Mouse (Mus musculus) heart, embryonic 14.5 days (tissue): ENCODE data around the gene Gm4952. TPM values are rescaled to one million over a fixed set of nuclear protein-coding genes. Genes with fewer than 3 reads are reported as not detected.

ENCODE experiments used
- ATAC-seq: fragments of 200-750 bp; cut with Nextera tagmentation; 2 replicates; pipeline ENCODE4 v1.8.0; 2017; ENCODE audit warnings: low read depth, moderate TSS enrichment; ENCODE audit not compliant: insufficient number of reproducible peaks, insufficient read depth, low FRiP score
- H3K27ac ChIP-seq, 2 experiments: fragments of 200-500 bp in 1 of 2; fragments of 300-500 bp in 1 of 2; sonication (generic) in 1 of 2; replicated peaks in 1 of 2; 2 replicates each; pipeline ENCODE4 v1.5.1; 2012 to 2014; ENCODE audit warnings: low read depth in 2 of 2, low read length in 2 of 2, control low read depth in 1 of 2, mild to moderate bottlenecking in 1 of 2, mixed read lengths in 1 of 2; ENCODE audit not compliant: control insufficient read depth in 1 of 2, insufficient read depth in 1 of 2
- H3K27me3 ChIP-seq: fragments of 300-500 bp; sonication (generic); 2 replicates; pipeline ENCODE4 v1.6.1; 2014; ENCODE audit warnings: mild to moderate bottlenecking, low read length, control low read depth; ENCODE audit not compliant: control insufficient read depth, insufficient read depth
- H3K36me3 ChIP-seq: fragments of 300-500 bp; sonication (generic); 2 replicates; pipeline ENCODE4 v1.6.1; 2014; ENCODE audit warnings: mild to moderate bottlenecking, control low read depth, low read length, mixed read lengths; ENCODE audit not compliant: control insufficient read depth, insufficient read depth
- H3K4me1 ChIP-seq, 2 experiments: fragments of 200-500 bp in 1 of 2; fragments of 300-500 bp in 1 of 2; sonication (generic) in 1 of 2; 2 replicates each; pipeline ENCODE4 v1.6.1; 2012 to 2014; ENCODE audit warnings: low read length in 2 of 2, control low read depth in 1 of 2, mixed read lengths in 1 of 2; ENCODE audit not compliant: control insufficient read depth in 2 of 2, insufficient read depth in 2 of 2
- H3K4me2 ChIP-seq: fragments of 300-500 bp; sonication (generic); 2 replicates; pipeline ENCODE4 v1.6.1; 2014; ENCODE audit warnings: mild to moderate bottlenecking, low read length
- H3K4me3 ChIP-seq, 2 experiments: fragments of 200-500 bp in 1 of 2; fragments of 300-500 bp in 1 of 2; sonication (generic) in 1 of 2; 2 replicates each; pipeline ENCODE4 v1.5.1; 2012 to 2014; ENCODE audit warnings: low read length in 2 of 2, mild to moderate bottlenecking in 2 of 2, control low read depth in 1 of 2, low read depth in 1 of 2, moderate library complexity in 1 of 2; ENCODE audit not compliant: control insufficient read depth in 1 of 2, insufficient read depth in 1 of 2
- H3K9ac ChIP-seq: fragments of 300-500 bp; sonication (generic); 2 replicates; pipeline ENCODE4 v1.6.1; 2014; ENCODE audit warnings: mild to moderate bottlenecking, low read length
- H3K9me3 ChIP-seq: fragments of 300-500 bp; sonication (generic); 2 replicates; pipeline ENCODE4 v1.6.1; 2016; ENCODE audit warnings: low read length, control low read depth; ENCODE audit not compliant: control insufficient read depth
- WGBS: fragments of 180-500 bp; shearing (Covaris S2); extraction: QIAGEN DNeasy Blood & Tissue Kit; methylation state at CpG from one replicate; pipeline ENCODE4 v1.1.7; 2014; 5-methylcytosine and 5-hydroxymethylcytosine counted together
- polyA plus RNA-seq: library from polyadenylated mRNA; unstranded; fragments of >200 nt; fragmentation: Nextera tagmentation; extraction: Ambion mirVana; gene quantifications from 2 replicates; pipeline ENCODE4 v1.2.1, GENCODE M21; 2014

Gene Gm4952
- polyA plus RNA-seq: not detected in 2 replicates

DNA sequence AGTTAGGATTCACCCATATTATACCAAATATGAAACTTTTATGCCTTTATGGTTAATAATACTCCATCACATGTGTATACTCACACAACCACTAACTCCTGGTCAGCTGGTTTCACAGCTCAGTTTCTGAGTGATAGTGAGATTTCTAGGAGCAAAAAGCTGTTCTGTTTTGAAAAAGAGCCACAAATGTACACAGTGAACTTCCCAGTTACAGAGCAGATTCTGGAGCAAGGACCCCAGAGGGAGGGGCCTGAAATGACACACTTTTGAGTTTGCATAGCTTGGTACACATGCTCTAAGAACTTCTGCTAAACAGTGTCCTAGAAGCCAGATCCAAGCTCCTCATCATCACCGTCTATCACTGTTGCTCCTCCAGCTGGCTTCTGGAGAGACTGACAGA is at the start of gene Gm4952:
TSS of gene Gm4952 (plus strand) at position 301 of the 400 bp plus-strand sequence.
- 47% methylated on average over 1 of the region's 1 CpGs for WGBS
- no peak for ATAC-seq
- H3K4me3 ChIP-seq: no peak within 1 kb of the TSS

DNA sequence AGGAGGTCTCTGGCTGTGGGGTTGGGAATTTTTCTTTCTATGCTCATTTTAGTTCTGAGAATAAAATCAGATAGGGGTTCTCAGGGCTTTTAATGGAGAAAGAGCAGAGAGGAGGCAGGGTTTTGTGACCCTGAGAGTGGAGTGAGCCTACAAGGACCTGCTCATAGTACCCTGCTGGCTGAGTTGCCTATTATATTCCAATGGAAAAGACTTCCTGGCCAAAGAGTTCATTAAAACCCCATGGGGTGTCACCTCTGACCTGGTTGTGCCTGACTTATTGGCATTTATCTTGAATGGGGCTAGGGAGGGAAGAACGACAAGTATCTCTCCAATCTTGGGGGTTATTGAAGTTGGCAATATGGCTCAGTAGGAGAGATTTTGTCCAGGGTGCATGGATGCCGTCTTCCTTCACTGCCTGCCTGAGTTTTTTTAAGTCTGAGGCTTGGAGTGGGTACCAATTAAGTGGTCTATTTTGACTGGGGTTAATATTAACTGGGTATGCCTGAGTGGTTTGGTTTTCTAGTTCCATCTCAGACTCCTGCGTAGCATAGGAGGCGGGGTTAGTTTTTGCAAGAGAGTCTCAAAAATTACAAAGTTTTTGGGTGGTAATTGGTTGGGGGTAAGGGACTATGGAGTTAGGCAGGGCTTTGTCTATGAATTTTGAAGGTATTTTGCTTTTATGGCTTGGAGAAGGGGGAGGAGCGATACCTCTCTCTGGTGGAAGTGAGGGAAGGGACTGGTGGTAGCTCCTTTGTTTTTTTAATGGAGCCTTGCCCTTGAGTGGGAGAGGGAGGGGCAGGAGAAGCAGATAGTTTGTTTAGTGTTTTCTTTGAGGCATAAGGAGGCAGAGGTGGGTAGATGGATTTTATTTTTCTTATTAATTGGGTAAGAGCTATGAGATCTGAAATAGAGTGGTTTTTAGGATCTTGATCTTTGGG is 49.5 kb upstream of the Gm4952 start:
- no peak overlapping the region for H3K4me2 ChIP-seq
- no peak overlapping the region for H3K4me3 ChIP-seq
- H3K36me3 ChIP-seq: no peaks in the 10 kb centered on the region
- H3K9ac ChIP-seq: no peak overlapping the region
- H3K4me1 ChIP-seq: no peaks in the 10 kb centered on the region
- no peak for ATAC-seq
- H3K27ac ChIP-seq: no peak overlapping the region
- no peaks in the 10 kb centered on the region for H3K27me3 ChIP-seq
- WGBS: 82% methylated on average over 5 of the region's 5 CpGs
- H3K9me3 ChIP-seq: no peaks in the 10 kb centered on the region

More for the DNA sequence above, at the start of gene Gm4952:
- H3K27ac ChIP-seq: no peak within 1 kb of the TSS
- H3K4me1 ChIP-seq: peaks cover 0 to 5% of the 10 kb centered on the region in 2 experiments; a peak in 1 of 4 replicates
- H3K4me2 ChIP-seq: no peak within 1 kb of the TSS
- no peak within 1 kb of the TSS for H3K9ac ChIP-seq
- H3K27me3 ChIP-seq: no peaks in the 10 kb centered on the region; the same call in 1 of the 2 replicates
- H3K9me3 ChIP-seq: no peaks in the 10 kb centered on the region
- no peaks in the 10 kb centered on the region for H3K36me3 ChIP-seq

DNA sequence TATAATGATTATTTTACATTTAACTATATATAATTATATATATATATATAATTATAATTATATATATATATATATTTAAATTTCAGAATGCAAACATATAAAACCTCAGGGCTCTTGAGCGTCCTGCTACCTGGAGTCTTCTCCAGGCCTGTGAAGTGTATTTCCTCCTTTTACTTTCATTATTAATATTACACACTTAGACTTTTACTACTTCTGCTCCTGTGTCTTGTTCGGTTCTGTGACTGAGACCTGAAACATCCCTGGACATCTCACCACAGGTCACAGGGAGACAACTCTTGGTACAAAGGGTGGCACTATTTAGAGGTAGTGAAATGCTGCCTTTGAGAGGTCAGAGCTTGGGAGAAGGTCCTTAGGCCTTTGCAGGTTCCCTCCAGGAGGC is 43.5 kb upstream of the Gm4952 start:
- Histone ChIP-seq H3K9ac (no peak overlapping the region), H3K4me1 (no peaks in the 10 kb centered on the region), H3K4me2 (no peak overlapping the region), H3K9me3 (no peaks in the 10 kb centered on the region), H3K4me3 (no peak overlapping the region), H3K36me3 (no peaks in the 10 kb centered on the region), H3K27me3 (no peaks in the 10 kb centered on the region), H3K27ac (no peak overlapping the region)
- ATAC-seq: no peak
- 90% methylated on average over 2 of the region's 2 CpGs for WGBS

- Histone ChIP-seq H3K9me3 (no peaks in the 10 kb centered on the region), H3K4me3 (no peak overlapping the region), H3K4me2 (no peak overlapping the region), H3K27ac (no peak overlapping the region), H3K27me3 (no peaks in the 10 kb centered on the region), H3K9ac (no peak overlapping the region), H3K4me1 (no peaks in the 10 kb centered on the region), H3K36me3 (no peaks in the 10 kb centered on the region)
- WGBS: 63% methylated on average over 4 of the region's 4 CpGs
- ATAC-seq: no peak; the same call in 1 of the 2 replicates
Observed at GRCm38 (mm10) chr19:12558219-12558618, 41.6 kb upstream of the Gm4952 start.

DNA sequence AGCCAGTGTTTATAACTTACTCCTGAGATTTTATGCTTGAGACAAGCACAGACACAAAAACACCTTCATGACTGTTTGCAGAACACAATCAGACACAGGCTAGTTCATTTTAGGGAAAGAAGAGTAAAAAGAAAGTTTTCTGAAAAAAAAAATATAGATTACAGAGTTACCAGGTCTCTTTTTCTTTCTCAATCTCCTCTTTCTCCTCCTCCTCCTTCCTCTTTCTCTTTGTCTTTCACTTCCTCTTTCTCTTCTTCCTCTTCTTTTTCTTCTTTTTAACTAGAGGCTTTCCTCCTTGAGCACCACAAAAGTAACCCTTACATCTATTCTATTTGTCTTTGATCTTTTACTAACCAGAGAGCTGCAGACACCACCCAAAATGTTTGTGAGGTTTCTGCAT is 35.6 kb upstream of the Gm4952 start:
- Histone ChIP-seq H3K36me3 (no peaks in the 10 kb centered on the region), H3K4me1 (no peaks in the 10 kb centered on the region), H3K4me3 (no peak overlapping the region), H3K9me3 (no peaks in the 10 kb centered on the region), H3K27me3 (no peaks in the 10 kb centered on the region), H3K4me2 (no peak overlapping the region), H3K9ac (no peak overlapping the region), H3K27ac (no peak overlapping the region)
- ATAC-seq: no peak

GRCm38 (mm10) chr19:12567011-12567410 is 32.8 kb upstream of the Gm4952 start:
- WGBS: 51% methylated on average over 4 of the region's 4 CpGs
- H3K4me1 ChIP-seq: no peaks in the 10 kb centered on the region
- H3K27me3 ChIP-seq: no peaks in the 10 kb centered on the region
- no peaks in the 10 kb centered on the region for H3K9me3 ChIP-seq
- H3K36me3 ChIP-seq: no peaks in the 10 kb centered on the region
- ATAC-seq: no peak
- H3K27ac ChIP-seq: no peak overlapping the region
- H3K4me3 ChIP-seq: no peak overlapping the region
- no peak overlapping the region for H3K4me2 ChIP-seq
- H3K9ac ChIP-seq: no peak overlapping the region

DNA sequence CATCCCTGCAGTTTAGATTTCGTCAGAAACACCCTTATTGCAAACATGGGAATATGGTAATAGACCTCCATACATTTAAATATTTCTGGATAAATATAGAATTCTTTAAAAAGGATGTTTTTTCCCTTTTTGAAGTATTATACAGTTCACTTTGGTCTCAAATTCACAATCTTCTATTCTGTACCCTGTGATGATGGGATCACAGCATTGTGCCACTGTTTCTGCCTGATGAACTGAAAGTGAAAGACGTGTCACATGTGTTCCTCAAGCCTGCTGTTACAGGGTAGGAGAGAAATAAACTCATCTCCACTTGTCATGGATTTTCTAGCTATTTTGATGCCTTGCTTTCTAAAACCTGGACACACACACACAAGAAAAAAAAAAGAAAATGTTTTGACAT is 28.9 kb upstream of the Gm4952 start:
- no peaks in the 10 kb centered on the region for H3K9me3 ChIP-seq
- H3K9ac ChIP-seq: no peak overlapping the region
- peaks cover 5 to 11% of the 10 kb centered on the region in 2 experiments; a peak in 3 of 4 replicates for H3K4me1 ChIP-seq
- H3K36me3 ChIP-seq: no peaks in the 10 kb centered on the region
- ATAC-seq: no peak
- H3K27ac ChIP-seq: no peak overlapping the region
- no peaks in the 10 kb centered on the region for H3K27me3 ChIP-seq
- no peak overlapping the region for H3K4me3 ChIP-seq
- H3K4me2 ChIP-seq: no peak overlapping the region
- 62% methylated on average over 2 of the region's 2 CpGs for WGBS
